Mouse (Mus musculus): ENCODE data around the gene Cbfa2t3. TPM values are rescaled to one million over a fixed set of nuclear protein-coding genes. Genes with fewer than 3 reads are reported as not detected.

Cbfa2t3 gene
- polyA plus RNA-seq, 1 experiment, result 3.9 TPM

- no peak for DNase-seq (ENCODE audit: low read depth)
Observed at GRCm38 (mm10) chr8:122610209-122610608, 88.7 kb downstream of the Cbfa2t3 start.

GRCm38 (mm10) chr8:122606810-122607209 lies 92.1 kb downstream of the Cbfa2t3 start:
- DNase-seq (ENCODE audit: low read depth), result no peak

GRCm38 (mm10) chr8:122605367-122605766 lies 93.5 kb downstream of the Cbfa2t3 start:
- no peak for DNase-seq (ENCODE audit: low read depth)

GRCm38 (mm10) chr8:122604640-122605039 lies 94.3 kb downstream of the Cbfa2t3 start:
- no peak for DNase-seq (ENCODE audit: low read depth)

- DNase-seq (ENCODE audit: low read depth), result no peak
Observed at GRCm38 (mm10) chr8:122600666-122601065, 98.2 kb downstream of the Cbfa2t3 start.

- DNase-seq (ENCODE audit: low read depth), result no peak
Observed at GRCm38 (mm10) chr8:122596031-122596430, 102.9 kb downstream of the Cbfa2t3 start.

- no peak for DNase-seq (ENCODE audit: low read depth)
Observed at GRCm38 (mm10) chr8:122593783-122594507, 105.0 kb downstream of the Cbfa2t3 start.

- no peak for DNase-seq (ENCODE audit: low read depth)
Observed at GRCm38 (mm10) chr8:122593240-122593639, 105.7 kb downstream of the Cbfa2t3 start.

- DNase-seq (ENCODE audit: low read depth), result no peak
Observed at GRCm38 (mm10) chr8:122586749-122587148, 112.2 kb downstream of the Cbfa2t3 start.

- no peak for DNase-seq (ENCODE audit: low read depth)
Observed at GRCm38 (mm10) chr8:122586171-122586570, 112.7 kb downstream of the Cbfa2t3 start.

- DNase-seq (ENCODE audit: low read depth), result no peak
Observed at GRCm38 (mm10) chr8:122585411-122585891, 113.5 kb downstream of the Cbfa2t3 start.

GRCm38 (mm10) chr8:122584981-122585380 lies 113.9 kb downstream of the Cbfa2t3 start:
- no peak for DNase-seq (ENCODE audit: low read depth)

- no peak for DNase-seq (ENCODE audit: low read depth)
Observed at GRCm38 (mm10) chr8:122580926-122581325, 118.0 kb downstream of the Cbfa2t3 start.

GRCm38 (mm10) chr8:122579196-122579595 lies 119.7 kb downstream of the Cbfa2t3 start:
- no peak for DNase-seq (ENCODE audit: low read depth)

- no peak for DNase-seq (ENCODE audit: low read depth)
Observed at GRCm38 (mm10) chr8:122577116-122577515, 121.8 kb downstream of the Cbfa2t3 start.

- no peak for DNase-seq (ENCODE audit: low read depth)
Observed at GRCm38 (mm10) chr8:122576648-122577022, 122.3 kb downstream of the Cbfa2t3 start, which contains the start of gene Aprt. Aprt (minus strand) TSS chr8:122576909.

GRCm38 (mm10) chr8:122575735-122576647 lies 122.9 kb downstream of the Cbfa2t3 start:
- no peak for DNase-seq (ENCODE audit: low read depth)

GRCm38 (mm10) chr8:122575286-122575685 lies 123.6 kb downstream of the Cbfa2t3 start:
- no peak for DNase-seq (ENCODE audit: low read depth)

Data from gonadal fat pad, adult 2 months (tissue).